In the genomic region with DNA sequence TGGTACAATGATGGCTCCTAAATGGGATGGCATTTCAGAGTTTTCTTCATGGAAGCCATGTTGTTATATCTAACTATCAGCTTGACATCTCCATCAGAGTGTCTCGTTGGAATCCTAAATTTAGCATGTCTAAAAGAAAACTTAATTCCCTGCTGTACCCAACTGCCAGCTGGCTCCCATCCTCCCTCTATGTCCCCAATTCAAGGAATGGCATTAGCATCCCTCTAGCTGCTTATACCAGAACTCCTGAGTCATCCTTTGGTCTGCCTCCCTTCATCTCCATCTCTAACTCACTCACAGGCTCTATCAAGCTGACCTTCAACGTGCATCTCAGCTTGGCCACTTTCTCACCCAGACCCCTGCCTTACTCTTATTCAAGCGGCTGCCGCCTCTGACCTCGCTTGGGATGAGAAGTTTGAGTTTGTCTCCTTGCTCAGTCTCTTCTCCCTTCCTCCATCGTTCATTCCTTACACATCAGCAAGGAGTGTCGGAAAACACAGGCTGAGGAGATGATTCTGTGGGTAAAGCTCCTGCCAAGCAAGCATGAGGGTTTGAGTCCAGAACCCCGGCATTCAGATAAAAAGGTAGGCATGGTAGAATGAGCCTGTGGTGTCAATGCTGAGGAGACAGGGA, we compare ENCODE assay signal across 11 mouse cellular contexts.
"Had no signal": no experiment of that assay in that cellular context is flagged by ENCODE, and none has a peak within 500 bp of the region (broad histone marks: within the 10 kb centered on the region; RNA-seq: fewer than 3 reads in every experiment).

No protein-coding gene starts in this region.

- H3K4me3 ChIP-seq: kidney, embryonic 15.5 days; limb, embryonic 15.5 days; liver, embryonic 12.5 days; midbrain, embryonic 15.5 days; neural tube, embryonic 12.5 days had no signal

- DNase-seq: kidney, adult 2 months; kidney, postnatal 14 days; lung, postnatal 10 days; retina, postnatal 1 day; right cerebral cortex, postnatal 25 days had no signal

- H3K27ac ChIP-seq: kidney, embryonic 15.5 days; limb, embryonic 15.5 days; liver, embryonic 12.5 days; macrophage; midbrain, embryonic 15.5 days; neural tube, embryonic 12.5 days had no signal

- H3K4me1 ChIP-seq: kidney, embryonic 15.5 days; limb, embryonic 15.5 days; midbrain, embryonic 15.5 days; neural tube, embryonic 12.5 days had no signal
